Mouse (Mus musculus) heart, embryonic 14.5 days (tissue): Measurements from ENCODE around the gene Hnrnpul1. TPM values are rescaled to one million over a fixed set of nuclear protein-coding genes. Genes with fewer than 3 reads are reported as not detected.

Source experiments
- ATAC-seq: fragments of 200-750 bp; cut with Nextera tagmentation; 2 replicates; pipeline ENCODE4 v1.8.0; 2017; ENCODE audit warnings: low read depth, moderate TSS enrichment; ENCODE audit not compliant: insufficient number of reproducible peaks, insufficient read depth, low FRiP score
- H3K27ac ChIP-seq, 2 experiments: fragments of 200-500 bp in 1 of 2; fragments of 300-500 bp in 1 of 2; sonication (generic) in 1 of 2; replicated peaks in 1 of 2; 2 replicates each; pipeline ENCODE4 v1.5.1; 2012 to 2014; ENCODE audit warnings: low read depth in 2 of 2, low read length in 2 of 2, control low read depth in 1 of 2, mild to moderate bottlenecking in 1 of 2, mixed read lengths in 1 of 2; ENCODE audit not compliant: control insufficient read depth in 1 of 2, insufficient read depth in 1 of 2
- H3K27me3 ChIP-seq: fragments of 300-500 bp; sonication (generic); 2 replicates; pipeline ENCODE4 v1.6.1; 2014; ENCODE audit warnings: mild to moderate bottlenecking, low read length, control low read depth; ENCODE audit not compliant: control insufficient read depth, insufficient read depth
- H3K36me3 ChIP-seq: fragments of 300-500 bp; sonication (generic); 2 replicates; pipeline ENCODE4 v1.6.1; 2014; ENCODE audit warnings: mild to moderate bottlenecking, control low read depth, low read length, mixed read lengths; ENCODE audit not compliant: control insufficient read depth, insufficient read depth
- H3K4me1 ChIP-seq, 2 experiments: fragments of 200-500 bp in 1 of 2; fragments of 300-500 bp in 1 of 2; sonication (generic) in 1 of 2; 2 replicates each; pipeline ENCODE4 v1.6.1; 2012 to 2014; ENCODE audit warnings: low read length in 2 of 2, control low read depth in 1 of 2, mixed read lengths in 1 of 2; ENCODE audit not compliant: control insufficient read depth in 2 of 2, insufficient read depth in 2 of 2
- H3K4me2 ChIP-seq: fragments of 300-500 bp; sonication (generic); 2 replicates; pipeline ENCODE4 v1.6.1; 2014; ENCODE audit warnings: mild to moderate bottlenecking, low read length
- H3K4me3 ChIP-seq, 2 experiments: fragments of 200-500 bp in 1 of 2; fragments of 300-500 bp in 1 of 2; sonication (generic) in 1 of 2; 2 replicates each; pipeline ENCODE4 v1.5.1; 2012 to 2014; ENCODE audit warnings: low read length in 2 of 2, mild to moderate bottlenecking in 2 of 2, control low read depth in 1 of 2, low read depth in 1 of 2, moderate library complexity in 1 of 2; ENCODE audit not compliant: control insufficient read depth in 1 of 2, insufficient read depth in 1 of 2
- H3K9ac ChIP-seq: fragments of 300-500 bp; sonication (generic); 2 replicates; pipeline ENCODE4 v1.6.1; 2014; ENCODE audit warnings: mild to moderate bottlenecking, low read length
- H3K9me3 ChIP-seq: fragments of 300-500 bp; sonication (generic); 2 replicates; pipeline ENCODE4 v1.6.1; 2016; ENCODE audit warnings: low read length, control low read depth; ENCODE audit not compliant: control insufficient read depth
- WGBS: fragments of 180-500 bp; shearing (Covaris S2); extraction: QIAGEN DNeasy Blood & Tissue Kit; methylation state at CpG from one replicate; pipeline ENCODE4 v1.1.7; 2014; 5-methylcytosine and 5-hydroxymethylcytosine counted together
- polyA plus RNA-seq: library from polyadenylated mRNA; unstranded; fragments of >200 nt; fragmentation: Nextera tagmentation; extraction: Ambion mirVana; gene quantifications from 2 replicates; pipeline ENCODE4 v1.2.1, GENCODE M21; 2014

Gene Hnrnpul1
- polyA plus RNA-seq, 1 experiment from 2014 or later, result 50.9 TPM

DNA sequence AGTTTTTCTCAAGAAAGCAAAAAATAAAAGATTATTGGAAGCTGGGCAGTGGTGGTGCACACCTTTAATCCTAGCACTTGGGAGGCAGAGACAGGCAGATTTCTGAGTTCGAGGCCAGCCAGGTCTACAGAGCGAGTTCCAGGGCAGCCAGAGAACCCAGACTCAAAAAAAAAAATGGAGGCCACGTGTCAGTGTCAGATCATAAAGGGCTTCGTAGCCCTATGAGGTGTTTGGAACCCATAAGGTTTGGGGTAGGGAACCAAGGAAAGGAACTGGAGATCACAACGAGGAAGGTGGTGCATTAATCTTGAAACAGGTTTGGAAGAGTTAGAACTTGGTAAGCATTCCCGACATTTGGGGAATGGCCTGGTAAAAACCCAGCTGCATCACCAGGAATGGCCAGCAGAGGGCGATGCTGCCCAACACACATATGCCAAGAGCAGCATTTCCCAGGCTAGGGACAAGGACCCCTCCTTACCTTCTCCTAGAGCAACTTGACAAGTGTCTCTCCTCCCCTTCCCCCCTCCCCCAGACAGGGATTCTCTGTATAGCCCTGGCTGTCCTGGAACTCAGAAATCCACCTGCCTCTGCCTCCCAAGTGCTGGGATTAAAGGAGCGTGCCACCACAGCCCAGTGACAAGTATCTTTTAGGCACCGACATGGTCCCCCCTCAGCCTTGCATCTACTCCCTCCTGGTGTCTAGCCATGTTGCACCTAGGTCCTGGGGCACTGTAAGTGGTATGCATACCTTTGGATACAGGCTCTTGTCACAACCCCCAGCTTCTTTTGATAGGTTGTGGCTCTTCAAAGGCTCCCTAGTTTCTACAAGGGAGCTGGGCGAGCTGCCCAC, 34.6 kb downstream of the Hnrnpul1 start:
- H3K4me1 ChIP-seq, result peaks cover 5 to 15% of the 10 kb centered on the region in 2 experiments; a peak in 3 of 4 replicates
- H3K4me3 ChIP-seq, result no peak overlapping the region
- peak overlapping the region; percentile 49 to 89; a peak in 2 of 4 replicates for H3K27ac ChIP-seq
- no peaks in the 10 kb centered on the region for H3K27me3 ChIP-seq
- WGBS, result 59% methylated on average over 10 of the region's 10 CpGs
- ATAC-seq, result no peak; the same call in 1 of the 2 replicates
- H3K9ac ChIP-seq, result no peak overlapping the region
- no peaks in the 10 kb centered on the region for H3K9me3 ChIP-seq
- H3K36me3 ChIP-seq, result peaks cover 70% of the 10 kb centered on the region
- H3K4me2 ChIP-seq, result no peak overlapping the region; the same call in 1 of the 2 replicates

GRCm38 (mm10) chr7:25718788-25719417, 35.7 kb downstream of the Hnrnpul1 start, which contains the start of gene Ccdc97:
TSS of gene Ccdc97 (minus strand) at chr7:25719088.
- Histone ChIP-seq H3K9me3 (no peaks in the 10 kb centered on the region), H3K4me3 (peak within 1 kb of the TSS; percentile 75 to 93), H3K9ac (peak within 1 kb of the TSS; percentile 86), H3K36me3 (peaks cover 70% of the 10 kb centered on the region), H3K4me2 (peak within 1 kb of the TSS; percentile 93), H3K27me3 (no peaks in the 10 kb centered on the region), H3K4me1 (peaks cover 5 to 15% of the 10 kb centered on the region in 2 experiments; a peak in 3 of 4 replicates), H3K27ac (peak within 1 kb of the TSS; percentile 89)
- peak; percentile 69 for ATAC-seq
- 3% methylated on average over 32 of the region's 32 CpGs for WGBS

GRCm38 (mm10) chr7:25717478-25717877, 37.1 kb downstream of the Hnrnpul1 start:
- 0 out of 4 replicates have a peak overlapping the region, but pooled peaks of 1 of the 2 experiments have one; percentile 75 for H3K4me3 ChIP-seq
- ATAC-seq, result no peak
- no peaks in the 10 kb centered on the region for H3K27me3 ChIP-seq
- H3K27ac ChIP-seq, result no peak overlapping the region
- H3K4me2 ChIP-seq, result peak overlapping the region; percentile 93
- H3K4me1 ChIP-seq, result peaks cover 5 to 18% of the 10 kb centered on the region in 2 experiments
- H3K9ac ChIP-seq, result peak overlapping the region; percentile 86; the same call in 1 of the 2 replicates
- H3K9me3 ChIP-seq, result no peaks in the 10 kb centered on the region
- WGBS, result 89% methylated on average over 3 of the region's 3 CpGs
- peaks cover 70% of the 10 kb centered on the region for H3K36me3 ChIP-seq

DNA sequence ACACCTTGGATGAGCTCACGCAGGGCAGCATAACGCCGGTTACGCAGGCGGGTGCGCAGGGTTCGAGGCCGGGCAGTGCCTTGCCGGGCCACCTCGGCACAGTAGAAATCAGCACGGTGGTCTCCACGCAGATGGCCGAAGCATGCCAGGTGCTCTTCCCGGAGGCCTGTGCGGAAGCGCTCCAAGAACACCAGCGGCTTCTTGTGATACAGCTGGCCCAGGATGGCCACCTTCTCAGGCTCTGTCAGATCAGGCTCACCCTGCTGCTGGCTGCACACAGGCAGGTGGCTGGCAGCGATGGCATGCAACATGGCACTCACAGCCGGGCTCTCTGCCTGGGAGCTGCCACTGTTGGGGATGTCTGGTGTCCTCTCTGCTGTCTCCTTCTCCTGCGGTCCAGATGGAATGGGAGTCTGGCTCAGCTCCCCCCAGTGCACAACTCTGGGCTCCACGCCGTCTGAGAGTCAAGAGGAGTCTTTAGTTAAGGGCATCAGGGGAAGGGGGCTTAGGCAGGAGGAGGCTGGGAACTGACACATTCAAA, 38.8 kb downstream of the Hnrnpul1 start:
- peaks cover 57% of the 10 kb centered on the region for H3K36me3 ChIP-seq
- H3K27me3 ChIP-seq, result no peaks in the 10 kb centered on the region
- H3K4me2 ChIP-seq, result no peak overlapping the region
- no peak overlapping the region for H3K27ac ChIP-seq
- H3K4me3 ChIP-seq, result no peak overlapping the region
- peaks cover 21 to 35% of the 10 kb centered on the region in 2 experiments for H3K4me1 ChIP-seq
- no peak for ATAC-seq
- 92% methylated on average over 22 of the region's 22 CpGs for WGBS
- H3K9ac ChIP-seq, result no peak overlapping the region
- H3K9me3 ChIP-seq, result no peaks in the 10 kb centered on the region

DNA sequence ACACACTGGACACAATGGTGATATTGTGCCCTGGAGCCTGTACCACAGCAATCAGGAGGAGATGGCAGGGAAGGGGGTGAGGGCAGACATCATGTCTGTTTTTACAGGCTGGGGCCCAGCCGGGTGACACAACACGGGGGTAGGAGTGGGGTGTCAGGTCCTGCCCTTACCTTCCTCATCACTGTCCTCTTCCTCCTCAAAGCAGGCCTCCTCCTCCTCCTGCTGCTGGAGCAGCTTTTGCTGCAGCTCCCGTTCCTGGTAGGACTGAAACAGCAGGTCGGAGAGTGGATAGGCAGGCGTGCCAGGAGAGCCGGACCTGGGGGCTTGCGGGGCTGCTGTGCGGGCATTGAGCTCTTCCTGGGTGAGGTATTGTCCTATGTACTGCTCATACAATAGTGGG, 40.0 kb downstream of the Hnrnpul1 start:
- Histone ChIP-seq H3K4me1 (peaks cover 31 to 47% of the 10 kb centered on the region in 2 experiments), H3K4me3 (no peak overlapping the region), H3K36me3 (peaks cover 49% of the 10 kb centered on the region), H3K27me3 (no peaks in the 10 kb centered on the region), H3K27ac (no peak overlapping the region), H3K9me3 (no peaks in the 10 kb centered on the region), H3K4me2 (no peak overlapping the region), H3K9ac (no peak overlapping the region)
- 91% methylated on average over 8 of the region's 8 CpGs for WGBS
- no peak for ATAC-seq

DNA sequence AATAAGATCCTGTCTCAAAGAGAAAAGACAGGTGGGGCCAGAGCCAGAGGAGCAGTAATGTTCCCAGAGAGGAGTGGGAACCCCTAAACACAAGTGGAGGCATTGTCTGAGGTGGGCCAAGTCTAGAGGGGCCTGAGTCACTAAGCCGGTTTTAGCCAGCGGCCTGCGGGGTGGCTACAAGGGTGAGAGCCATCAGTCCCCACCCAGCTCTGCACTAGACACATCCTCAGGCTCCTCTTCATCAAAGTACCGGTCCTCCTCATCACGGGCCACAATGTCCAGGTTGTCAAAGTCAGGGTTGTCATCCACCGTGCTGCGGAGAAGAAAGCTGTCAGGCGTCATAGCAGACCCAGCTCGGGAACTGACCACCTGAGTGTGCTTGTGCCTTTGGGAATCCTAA, 41.8 kb downstream of the Hnrnpul1 start:
- Histone ChIP-seq H3K27ac (no peak overlapping the region), H3K36me3 (peaks cover 49% of the 10 kb centered on the region), H3K9me3 (no peaks in the 10 kb centered on the region), H3K4me3 (no peak overlapping the region), H3K4me2 (no peak overlapping the region), H3K9ac (no peak overlapping the region), H3K27me3 (no peaks in the 10 kb centered on the region), H3K4me1 (peaks cover 30 to 43% of the 10 kb centered on the region in 2 experiments)
- ATAC-seq, result no peak
- 76% methylated on average over 9 of the region's 9 CpGs for WGBS

- 6% methylated on average over 5 of the region's 7 CpGs for WGBS
Observed at GRCm38 (mm10) chr7:25711731-25712197, 42.8 kb downstream of the Hnrnpul1 start.

More at GRCm38 (mm10) chr7:25711731-25712197, 42.8 kb downstream of the Hnrnpul1 start:
- H3K9me3 ChIP-seq, result no peaks in the 10 kb centered on the region
- H3K4me3 ChIP-seq, result no peak overlapping the region
- peak; percentile 39 for ATAC-seq
- no peak overlapping the region for H3K4me2 ChIP-seq
- H3K9ac ChIP-seq, result peak overlapping the region; percentile 41; the same call in 1 of the 2 replicates
- peak overlapping the region; percentile 28 to 76 for H3K27ac ChIP-seq
- H3K27me3 ChIP-seq, result no peaks in the 10 kb centered on the region
- peaks cover 47% of the 10 kb centered on the region for H3K36me3 ChIP-seq
- H3K4me1 ChIP-seq, result peaks cover 35 to 44% of the 10 kb centered on the region in 2 experiments
